Mouse (Mus musculus) bone marrow, adult 2 months (tissue): ENCODE measurements around the gene Mbd3.
A peak's percentile ranks its signal among the peaks of the same experiment; 100 is the strongest.

Experiments used
- CTCF ChIP-seq: fragments of 200-500 bp; IDR thresholded peaks from 2 replicates; pipeline ENCODE4 v1.5.1; 2011; ENCODE audit warnings: low read length, control low read depth; ENCODE audit not compliant: control insufficient read depth, insufficient read depth
- POLR2A ChIP-seq: fragments of 200-500 bp; IDR thresholded peaks from 2 replicates; pipeline ENCODE4 v1.6.1; 2011; ENCODE audit warnings: low read depth, mild to moderate bottlenecking, control low read depth, low read length, borderline replicate concordance; ENCODE audit not compliant: control insufficient read depth

GRCm38 (mm10) chr10:80421651-80422472, 22.5 kb upstream of the Mbd3 start:
- TF ChIP-seq CTCF (no peak), POLR2A (peak; percentile 34; the same call in 1 of the 2 replicates)
